Comparison of ENCODE assay signal across 12 mouse cellular contexts in genomic region chr1:71193931-71194330, GRCm38 (mm10).
"Had no signal": no experiment of that assay in that cellular context is flagged by ENCODE, and none has a peak within 500 bp of the region (broad histone marks: within the 10 kb centered on the region; RNA-seq: fewer than 3 reads in every experiment).

No protein-coding gene starts in this region.

- H3K9me3 ChIP-seq: liver, embryonic 13.5 days had no signal

- H3K9ac ChIP-seq: liver, embryonic 13.5 days had no signal

- H3K4me2 ChIP-seq: liver, embryonic 13.5 days; midbrain, embryonic 11.5 days had no signal

- H3K36me3 ChIP-seq: liver, embryonic 13.5 days had no signal

- H3K4me1 ChIP-seq: liver, embryonic 13.5 days had no signal

- H3K27ac ChIP-seq: kidney, postnatal 0 days; layer of hippocampus, adult 2 months; liver, embryonic 13.5 days had no signal

- DNase-seq: kidney, adult 2 months; kidney, postnatal 25 days; layer of hippocampus, adult 9-11 months; liver, embryonic 13.5 days; lung, adult 2 months; lung, postnatal 14 days; lung, postnatal 4 days; thymus, adult 18-20 months; thymus, postnatal 36 days had no signal

- H3K27me3 ChIP-seq: liver, embryonic 13.5 days had no signal

- H3K4me3 ChIP-seq: layer of hippocampus, adult 2 months; liver, embryonic 13.5 days had no signal
